ENCODE assay signal across 9 mouse cellular contexts in the genomic region with DNA sequence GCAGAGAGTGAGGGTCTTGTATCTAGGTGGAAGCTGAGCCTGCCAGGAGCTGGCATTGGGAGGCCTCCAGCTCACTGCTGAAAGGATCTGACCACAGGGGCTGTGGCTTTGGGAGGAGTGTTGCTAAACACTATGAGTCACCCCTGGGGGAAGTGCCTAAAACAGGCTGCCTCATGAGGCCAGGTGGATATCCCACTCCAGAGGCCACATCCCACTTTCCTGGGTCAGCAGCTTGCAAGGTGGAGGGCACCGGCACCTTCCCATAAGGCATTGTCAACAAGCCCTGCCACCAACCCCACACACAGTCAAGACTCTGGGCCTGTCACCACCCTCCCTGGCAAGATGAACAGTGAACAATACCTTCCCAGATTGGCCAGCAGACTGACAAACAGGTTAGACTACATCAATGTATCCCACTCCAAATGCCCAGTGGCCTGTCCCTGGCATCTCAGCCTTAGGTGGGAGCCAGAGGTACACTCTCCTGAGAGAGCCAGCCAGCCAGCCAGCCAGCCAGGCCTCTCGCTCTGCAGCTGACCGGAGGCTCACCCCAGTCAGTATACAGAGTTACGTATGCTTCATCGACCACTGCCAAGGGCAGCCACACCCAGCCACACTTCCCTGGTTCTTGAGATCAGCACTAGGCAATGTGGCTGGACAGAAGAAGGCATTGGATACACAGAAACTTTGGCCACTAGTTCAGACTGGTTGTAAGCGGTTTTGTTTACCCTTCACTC. TPM values are rescaled to one million over a fixed set of nuclear protein-coding genes. Genes with fewer than 3 reads are reported as not detected.
DNase-seq lines count a peak whose midpoint lies in the region; ATAC-seq and TF ChIP-seq lines count a peak whose summit lies in the region.
"Had no signal": no experiment of that assay in that cellular context is flagged by ENCODE, and none has a peak within 500 bp of the region (broad histone marks: within the 10 kb centered on the region; RNA-seq: fewer than 3 reads in every experiment).

No protein-coding gene starts in this region.

- H3K4me3 ChIP-seq in heart, embryonic 13.5 days = no peak overlapping the region
- H3K4me3 ChIP-seq in liver, embryonic 15.5 days (replicated peaks) = no peak overlapping the region
- H3K4me3 ChIP-seq in stomach, embryonic 14.5 days (ENCODE audit: low read depth, low read length) = no peak overlapping the region
- H3K4me3 ChIP-seq in midbrain, postnatal 0 days (ENCODE audit: low read depth, low read length) = no peak overlapping the region
- H3K4me3 ChIP-seq: erythroblast, embryonic 14.5 days had no signal

- WGBS in heart, embryonic 13.5 days = 47% methylated on average over 6 of the region's 6 CpGs
- WGBS in liver, embryonic 15.5 days (ENCODE audit: insufficient replicate concordance) = 48% methylated on average over 6 of the region's 6 CpGs
- 36% methylated on average over 6 of the region's 6 CpGs for WGBS in stomach, embryonic 14.5 days
- 59% methylated on average over 6 of the region's 6 CpGs for WGBS in midbrain, postnatal 0 days

- H3K27me3 ChIP-seq in heart, embryonic 13.5 days (replicated peaks) = no peaks in the 10 kb centered on the region
- H3K27me3 ChIP-seq in liver, embryonic 15.5 days = no peaks in the 10 kb centered on the region
- no peaks in the 10 kb centered on the region for H3K27me3 ChIP-seq in stomach, embryonic 14.5 days (ENCODE audit: control insufficient read depth, insufficient read depth, low read length)
- no peaks in the 10 kb centered on the region for H3K27me3 ChIP-seq in midbrain, postnatal 0 days (ENCODE audit: insufficient read depth, low read length)

- peak; percentile 64 to 68 for DNase-seq in urinary bladder, adult 18-20 months (ENCODE audit: low spot score in 2 of 2)
- DNase-seq in urinary bladder, postnatal 10 days (ENCODE audit: low spot score) = no peak
- DNase-seq in layer of hippocampus, postnatal 10 days (ENCODE audit: low spot score in 2 of 2) = no peak
- no peak for DNase-seq in cerebellum, postnatal 25 days
- no peak for DNase-seq in midbrain, postnatal 0 days (ENCODE audit: low spot score)

- H3K36me3 ChIP-seq in heart, embryonic 13.5 days = peaks cover 12% of the 10 kb centered on the region
- peaks cover 33% of the 10 kb centered on the region for H3K36me3 ChIP-seq in liver, embryonic 15.5 days (replicated peaks)
- H3K36me3 ChIP-seq in stomach, embryonic 14.5 days (ENCODE audit: control insufficient read depth, insufficient read depth, low read length) = peaks cover 8% of the 10 kb centered on the region
- peaks cover 7% of the 10 kb centered on the region for H3K36me3 ChIP-seq in midbrain, postnatal 0 days (ENCODE audit: insufficient read depth, low read length)

- no peaks in the 10 kb centered on the region for H3K9me3 ChIP-seq in heart, embryonic 13.5 days
- no peaks in the 10 kb centered on the region for H3K9me3 ChIP-seq in liver, embryonic 15.5 days (replicated peaks)
- no peaks in the 10 kb centered on the region for H3K9me3 ChIP-seq in stomach, embryonic 14.5 days (ENCODE audit: control insufficient read depth, low read depth, low read length)
- H3K9me3 ChIP-seq in midbrain, postnatal 0 days (ENCODE audit: low read length) = no peaks in the 10 kb centered on the region

- peak overlapping the region; percentile 66 for H3K27ac ChIP-seq in heart, embryonic 13.5 days (replicated peaks)
- peak overlapping the region; percentile 60 for H3K27ac ChIP-seq in liver, embryonic 15.5 days (replicated peaks)
- peak overlapping the region; percentile 81 for H3K27ac ChIP-seq in stomach, embryonic 14.5 days (ENCODE audit: low read length)
- H3K27ac ChIP-seq in midbrain, postnatal 0 days (ENCODE audit: low read depth, low read length) = no peak overlapping the region

- ATAC-seq in heart, embryonic 13.5 days (ENCODE audit: extremely low read depth, insufficient number of reproducible peaks, low FRiP score, low TSS enrichment) = no peak
- ATAC-seq in liver, embryonic 15.5 days (ENCODE audit: insufficient read depth) = peak; percentile 30
- peak; percentile 83 for ATAC-seq in stomach, embryonic 14.5 days (ENCODE audit: insufficient number of reproducible peaks, insufficient read depth, low FRiP score, low read depth)
- no peak for ATAC-seq in midbrain, postnatal 0 days (ENCODE audit: low FRiP score)

- TF ChIP-seq CTCF in midbrain, postnatal 0 days (IDR thresholded peaks at IDR 0.05) = no peak

- no peak overlapping the region for H3K4me2 ChIP-seq in heart, embryonic 13.5 days
- H3K4me2 ChIP-seq in liver, embryonic 15.5 days = no peak overlapping the region
- 0 out of 2 replicates have a peak overlapping the region, but pooled peaks have one; percentile 3 for H3K4me2 ChIP-seq in stomach, embryonic 14.5 days (replicated peaks; ENCODE audit: low read depth, low read length)
- no peak overlapping the region for H3K4me2 ChIP-seq in midbrain, postnatal 0 days (ENCODE audit: low read depth, low read length, poor library complexity, severe bottlenecking)

- H3K4me1 ChIP-seq in heart, embryonic 13.5 days = peaks cover 72% of the 10 kb centered on the region
- H3K4me1 ChIP-seq in liver, embryonic 15.5 days (replicated peaks) = peaks cover 88% of the 10 kb centered on the region
- H3K4me1 ChIP-seq in stomach, embryonic 14.5 days (ENCODE audit: control insufficient read depth, insufficient read depth, low read length) = peaks cover 51% of the 10 kb centered on the region
- H3K4me1 ChIP-seq in midbrain, postnatal 0 days (ENCODE audit: insufficient read depth, low read length) = no peaks in the 10 kb centered on the region

- peak overlapping the region; percentile 19; the same call in 1 of the 2 replicates for H3K9ac ChIP-seq in heart, embryonic 13.5 days
- H3K9ac ChIP-seq in liver, embryonic 15.5 days = peak overlapping the region; percentile 31; the same call in 1 of the 2 replicates
- no peak overlapping the region for H3K9ac ChIP-seq in stomach, embryonic 14.5 days (replicated peaks; ENCODE audit: low read depth, low read length)
- H3K9ac ChIP-seq in midbrain, postnatal 0 days (replicated peaks; ENCODE audit: low read length, poor library complexity, severe bottlenecking) = no peak overlapping the region

RNA-seq across cellular contexts. Expression of gene Cdc42ep4, which starts 17.9 kb away (rescaled TPM):
- 24.0 and 26.1 TPM in 2 replicates for polyA plus RNA-seq in heart, embryonic 13.5 days (2015; fragmentation: Nextera tagmentation; extraction: Ambion mirVana)
- polyA plus RNA-seq in liver, embryonic 15.5 days (2015; fragmentation: Nextera tagmentation; extraction: Ambion mirVana) = 17.1 and 19.8 TPM in 2 replicates
- 51.5 and 51.6 TPM in 2 replicates for polyA plus RNA-seq in stomach, embryonic 14.5 days (2014; fragmentation: Nextera tagmentation; extraction: Ambion mirVana)
- total RNA-seq in layer of hippocampus, postnatal 10 days (2021) = 10 to 100 TPM; 43.2 to 47.6 TPM
- 88.0 and 89.5 TPM in 2 replicates for total RNA-seq in midbrain, postnatal 0 days (2014; rRNA removed)
- 60.3 and 63.2 TPM in 2 replicates for polyA plus RNA-seq in midbrain, postnatal 0 days (2015; fragmentation: Nextera tagmentation; extraction: Ambion mirVana)

RNA-seq across cellular contexts. Expression of gene Cpsf4l, which starts 24.0 kb away (rescaled TPM):
- 0.24 TPM in 1 of 2 replicates, not detected in the other for polyA plus RNA-seq in heart, embryonic 13.5 days (2015; fragmentation: Nextera tagmentation; extraction: Ambion mirVana)
- polyA plus RNA-seq in liver, embryonic 15.5 days (2015; fragmentation: Nextera tagmentation; extraction: Ambion mirVana) = not detected in 2 replicates
- polyA plus RNA-seq in stomach, embryonic 14.5 days (2014; fragmentation: Nextera tagmentation; extraction: Ambion mirVana) = 0.49 and 0.52 TPM in 2 replicates
- not detected for total RNA-seq in layer of hippocampus, postnatal 10 days (2021)
- total RNA-seq in midbrain, postnatal 0 days (2014; rRNA removed) = 0.22 TPM in 1 of 2 replicates, not detected in the other
- polyA plus RNA-seq in midbrain, postnatal 0 days (2015; fragmentation: Nextera tagmentation; extraction: Ambion mirVana) = 0.20 TPM in 2 replicates
- polyA plus RNA-seq: erythroblast, embryonic 14.5 days had no signal

RNA-seq across cellular contexts. Expression of gene D11Wsu47e, which starts 49.6 kb away (rescaled TPM):
- polyA plus RNA-seq in heart, embryonic 13.5 days (2015; fragmentation: Nextera tagmentation; extraction: Ambion mirVana) = 15.1 and 16.0 TPM in 2 replicates
- 9.2 and 10.8 TPM in 2 replicates for polyA plus RNA-seq in liver, embryonic 15.5 days (2015; fragmentation: Nextera tagmentation; extraction: Ambion mirVana)
- 21.3 and 25.4 TPM in 2 replicates for polyA plus RNA-seq in stomach, embryonic 14.5 days (2014; fragmentation: Nextera tagmentation; extraction: Ambion mirVana)
- total RNA-seq in layer of hippocampus, postnatal 10 days (2021) = 10 to 100 TPM; 13.3 to 15.4 TPM
- total RNA-seq in midbrain, postnatal 0 days (2014; rRNA removed) = 19.5 and 26.8 TPM in 2 replicates
- 27.8 and 27.9 TPM in 2 replicates for polyA plus RNA-seq in midbrain, postnatal 0 days (2015; fragmentation: Nextera tagmentation; extraction: Ambion mirVana)

RNA-seq across cellular contexts. Expression of gene Fam104a, which starts 49.8 kb away (rescaled TPM):
- polyA plus RNA-seq in heart, embryonic 13.5 days (2015; fragmentation: Nextera tagmentation; extraction: Ambion mirVana) = 43.9 and 46.5 TPM in 2 replicates
- polyA plus RNA-seq in liver, embryonic 15.5 days (2015; fragmentation: Nextera tagmentation; extraction: Ambion mirVana) = 40.6 and 45.1 TPM in 2 replicates
- polyA plus RNA-seq in stomach, embryonic 14.5 days (2014; fragmentation: Nextera tagmentation; extraction: Ambion mirVana) = 46.8 and 51.2 TPM in 2 replicates
- 10 to 100 TPM; 22.6 to 24.9 TPM for total RNA-seq in layer of hippocampus, postnatal 10 days (2021)
- total RNA-seq in midbrain, postnatal 0 days (2014; rRNA removed) = 29.5 and 30.1 TPM in 2 replicates
- 46.3 and 48.7 TPM in 2 replicates for polyA plus RNA-seq in midbrain, postnatal 0 days (2015; fragmentation: Nextera tagmentation; extraction: Ambion mirVana)

Comparison
In these comparisons a context has a peak if more than half of its experiments do, and no peak if none do; other contexts are left out.
1. DNase-seq: peak in urinary bladder, adult 18-20 months (2 of 2); none in urinary bladder, postnatal 10 days (single experiment), layer of hippocampus, postnatal 10 days (0 of 2), cerebellum, postnatal 25 days (0 of 2) and midbrain, postnatal 0 days (single experiment).
2. ATAC-seq: peak in liver, embryonic 15.5 days (single experiment) and stomach, embryonic 14.5 days (single experiment); none in heart, embryonic 13.5 days (single experiment) and midbrain, postnatal 0 days (single experiment).
3. H3K9ac ChIP-seq: peak in heart, embryonic 13.5 days (single experiment) and liver, embryonic 15.5 days (single experiment); none in stomach, embryonic 14.5 days (single experiment) and midbrain, postnatal 0 days (single experiment).